Mouse (Mus musculus): ENCODE results near the gene Prnd.

- TF ChIP-seq CHD2 (IDR thresholded peaks at IDR 0.05; ENCODE audit: low read depth, low read length) (0 out of 2 replicates have a peak, but pooled peaks have one; percentile 45), ZC3H11A (IDR thresholded peaks at IDR 0.05; ENCODE audit: borderline replicate concordance, low read depth, low read length) (no peak)
These were observed 4.6 kb downstream of the Prnd start for GRCm38 (mm10) chr2:131955264-131955663.
